Comparison of ENCODE assay signal across 8 mouse cellular contexts in the genomic region with DNA sequence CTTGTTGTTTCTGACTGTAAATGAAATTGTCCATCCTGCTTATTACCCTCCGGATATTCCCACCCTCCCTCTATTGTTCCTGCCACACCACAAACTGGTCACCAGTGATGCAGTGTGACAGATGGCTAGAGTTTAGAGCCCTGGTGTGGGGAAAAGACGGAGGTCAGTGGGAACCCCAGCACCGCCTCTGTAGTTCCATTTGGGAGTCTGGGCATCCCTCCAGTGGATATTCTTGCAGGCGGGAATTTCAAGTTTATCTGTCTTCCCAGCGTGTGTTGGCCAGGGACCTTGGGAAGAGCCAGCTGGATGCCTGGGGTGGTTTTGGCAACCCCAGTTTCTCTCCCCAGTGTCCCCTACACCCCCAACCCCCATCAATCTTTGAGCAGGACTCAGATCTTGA. TPM values are rescaled to one million over a fixed set of nuclear protein-coding genes. Genes with fewer than 3 reads are reported as not detected.
DNase-seq lines count a peak whose midpoint lies in the region; ATAC-seq and TF ChIP-seq lines count a peak whose summit lies in the region.

No protein-coding gene starts in this region.

- TF ChIP-seq POLR2A in lung, adult 2 months (IDR thresholded peaks at IDR 0.05; ENCODE audit: borderline replicate concordance, extremely low read depth, low read depth, low read length), result no peak

- H3K27me3 ChIP-seq in heart, embryonic 12.5 days (replicated peaks), result no peaks in the 10 kb centered on the region
- no peaks in the 10 kb centered on the region for H3K27me3 ChIP-seq in limb, embryonic 11.5 days (ENCODE audit: control insufficient read depth, insufficient read depth, low read length)
- H3K27me3 ChIP-seq in neural tube, embryonic 14.5 days (ENCODE audit: control insufficient read depth, insufficient read depth, low read length), result no peaks in the 10 kb centered on the region

- H3K4me2 ChIP-seq in heart, embryonic 12.5 days, result peak overlapping the region; percentile 76
- peak overlapping the region; percentile 65 for H3K4me2 ChIP-seq in limb, embryonic 11.5 days (ENCODE audit: low read depth, severe bottlenecking)
- peak overlapping the region; percentile 68 for H3K4me2 ChIP-seq in neural tube, embryonic 14.5 days (ENCODE audit: low read depth, low read length)

- H3K9ac ChIP-seq in heart, embryonic 12.5 days, result peak overlapping the region; percentile 79
- H3K9ac ChIP-seq in limb, embryonic 11.5 days (ENCODE audit: low read length), result peak overlapping the region; percentile 69
- H3K9ac ChIP-seq in neural tube, embryonic 14.5 days (replicated peaks; ENCODE audit: low read depth, low read length), result peak overlapping the region; percentile 60

- no peak for TF ChIP-seq CTCF in lung, adult 2 months (IDR thresholded peaks at IDR 0.05; ENCODE audit: insufficient read depth, low read length)

- H3K4me3 ChIP-seq in lung, adult 2 months (replicated peaks; ENCODE audit: extremely low read depth, low read depth, low read length), result peak overlapping the region; percentile 77
- peak overlapping the region; percentile 57 for H3K4me3 ChIP-seq in heart, embryonic 12.5 days
- H3K4me3 ChIP-seq in limb, embryonic 11.5 days (ENCODE audit: low read depth, low read length), result peak overlapping the region; percentile 47
- peak overlapping the region; percentile 43 for H3K4me3 ChIP-seq in neural tube, embryonic 14.5 days (ENCODE audit: low read depth, low read length)

- DNase-seq in lung, adult 2 months, result peak; percentile 11
- no peak for DNase-seq in lung, adult 18-20 months
- DNase-seq in cerebellum, adult 9-10 months, result peak; percentile 77
- DNase-seq in limb, embryonic 11.5 days (ENCODE audit: low spot score), result no peak
- DNase-seq in left cerebral cortex, postnatal 10 days (ENCODE audit: extremely low spot score in 1 of 2, low spot score in 2 of 2), result no peak

- no peaks in the 10 kb centered on the region for H3K9me3 ChIP-seq in heart, embryonic 12.5 days (replicated peaks)
- no peaks in the 10 kb centered on the region for H3K9me3 ChIP-seq in limb, embryonic 11.5 days (ENCODE audit: control insufficient read depth, low read length)
- no peaks in the 10 kb centered on the region for H3K9me3 ChIP-seq in neural tube, embryonic 14.5 days (ENCODE audit: control insufficient read depth, low read length)

- peaks cover 4% of the 10 kb centered on the region; the same call in 1 of the 2 replicates for H3K4me1 ChIP-seq in lung, adult 2 months (ENCODE audit: control insufficient read depth, insufficient read depth, low read length)
- peaks cover 14% of the 10 kb centered on the region for H3K4me1 ChIP-seq in heart, embryonic 12.5 days (replicated peaks)
- H3K4me1 ChIP-seq in limb, embryonic 11.5 days (ENCODE audit: control insufficient read depth, insufficient read depth, low read length), result no peaks in the 10 kb centered on the region
- no peaks in the 10 kb centered on the region for H3K4me1 ChIP-seq in neural tube, embryonic 14.5 days (ENCODE audit: control insufficient read depth, insufficient read depth, low read length)

- WGBS in lung, adult 2 months, result 21% methylated on average over 5 of the region's 5 CpGs
- 43% methylated on average over 5 of the region's 5 CpGs for WGBS in heart, embryonic 12.5 days
- WGBS in limb, embryonic 11.5 days, result 52% methylated on average over 5 of the region's 5 CpGs
- 29% methylated on average over 5 of the region's 5 CpGs for WGBS in neural tube, embryonic 14.5 days

- peaks cover 3% of the 10 kb centered on the region; the same call in 1 of the 2 replicates for H3K36me3 ChIP-seq in heart, embryonic 12.5 days
- no peaks in the 10 kb centered on the region for H3K36me3 ChIP-seq in limb, embryonic 11.5 days (ENCODE audit: control insufficient read depth, insufficient read depth, low read length)
- H3K36me3 ChIP-seq in neural tube, embryonic 14.5 days (ENCODE audit: control insufficient read depth, insufficient read depth, low read length), result no peaks in the 10 kb centered on the region

- peak overlapping the region; percentile 74; the same call in 1 of the 2 replicates for H3K27ac ChIP-seq in heart, embryonic 12.5 days (ENCODE audit: poor library complexity, severe bottlenecking)
- H3K27ac ChIP-seq in limb, embryonic 11.5 days (replicated peaks; ENCODE audit: low read depth, low read length), result no peak overlapping the region; the same call in 1 of the 2 replicates
- no peak overlapping the region; the same call in 1 of the 2 replicates for H3K27ac ChIP-seq in neural tube, embryonic 14.5 days (ENCODE audit: low read depth, low read length)

- intact Hi-C loops in left cerebral cortex, postnatal 10 days (cut with DNase I), result loop anchor here (10.0 kb wide), 1 partner anchor 150 kb away; no protein-coding TSS in a partner anchor

- no peak for ATAC-seq in heart, embryonic 12.5 days (ENCODE audit: insufficient number of reproducible peaks, low FRiP score)
- ATAC-seq in limb, embryonic 11.5 days (ENCODE audit: insufficient number of reproducible peaks, low FRiP score, low TSS enrichment, low read depth), result no peak
- no peak for ATAC-seq in neural tube, embryonic 14.5 days (ENCODE audit: low read depth)
- ATAC-seq in megakaryocyte progenitor cell, adult 5-6 weeks (replicated peaks; ENCODE audit: poor library complexity), result no peak

RNA-seq across cellular contexts. Expression of a gene that starts 0.7 kb away (rescaled TPM):
- polyA plus RNA-seq in lung, adult 2 months (2012; rRNA removed), result 13.1 and 17.2 TPM in 2 replicates
- polyA plus RNA-seq in heart, embryonic 12.5 days (2016; fragmentation: Nextera tagmentation; extraction: Ambion mirVana), result 26.4 and 29.5 TPM in 2 replicates
- polyA plus RNA-seq in limb, embryonic 11.5 days (2014; fragmentation: Nextera tagmentation; extraction: Ambion mirVana), result 17.8 and 17.9 TPM in 2 replicates
- 18.9 and 20.1 TPM in 2 replicates for polyA plus RNA-seq in neural tube, embryonic 14.5 days (2014; fragmentation: Nextera tagmentation; extraction: Ambion mirVana)
- 10 to 100 TPM in 1 of 2 experiments, 1 to 10 TPM in 1; 9.8 to 11.2 TPM for total RNA-seq in left cerebral cortex, postnatal 10 days (2021)
- 0.15 TPM in 1 of 2 replicates, not detected in the other for total RNA-seq in megakaryocyte progenitor cell, adult 5-6 weeks (2015)
- total RNA-seq in megakaryocyte progenitor cell, adult 5-6 weeks (2017), result 0.14 TPM in 1 of 2 replicates, not detected in the other

RNA-seq across cellular contexts. Expression of a gene that starts 14.0 kb away (rescaled TPM):
- polyA plus RNA-seq in lung, adult 2 months (2012; rRNA removed), result 13.1 and 15.6 TPM in 2 replicates
- 33.4 and 36.6 TPM in 2 replicates for polyA plus RNA-seq in heart, embryonic 12.5 days (2016; fragmentation: Nextera tagmentation; extraction: Ambion mirVana)
- polyA plus RNA-seq in limb, embryonic 11.5 days (2014; fragmentation: Nextera tagmentation; extraction: Ambion mirVana), result 41.2 and 47.3 TPM in 2 replicates
- 42.0 and 48.8 TPM in 2 replicates for polyA plus RNA-seq in neural tube, embryonic 14.5 days (2014; fragmentation: Nextera tagmentation; extraction: Ambion mirVana)
- total RNA-seq in left cerebral cortex, postnatal 10 days (2021), result 10 to 100 TPM; 48.9 to 50.0 TPM
- 15.7 and 25.3 TPM in 2 replicates for total RNA-seq in megakaryocyte progenitor cell, adult 5-6 weeks (2015)
- total RNA-seq in megakaryocyte progenitor cell, adult 5-6 weeks (2017), result 6.9 and 8.2 TPM in 2 replicates

Comparison
In these comparisons a context has a peak if more than half of its experiments do, and no peak if none do; other contexts are left out.
1. DNase-seq: peak in lung, adult 2 months (single experiment) and cerebellum, adult 9-10 months (single experiment); none in lung, adult 18-20 months (0 of 2), limb, embryonic 11.5 days (single experiment) and left cerebral cortex, postnatal 10 days (0 of 2).
2. Peak in every context shown above with its lines, with median percentiles within 50 percentile points of each other: H3K4me3 ChIP-seq, H3K4me2 ChIP-seq and H3K9ac ChIP-seq.